ENCODE assay signal across 20 mouse cellular contexts in genomic region chr2:106896024-106896384, GRCm38 (mm10).
A peak's percentile ranks its signal among the peaks of the same experiment; 100 is the strongest.
DNase-seq lines count a peak whose midpoint lies in the region; ATAC-seq and TF ChIP-seq lines count a peak whose summit lies in the region.
"Had no signal": no experiment of that assay in that cellular context is flagged by ENCODE, and none has a peak within 500 bp of the region (broad histone marks: within the 10 kb centered on the region; RNA-seq: fewer than 3 reads in every experiment).

No protein-coding gene starts in this region.

- H3K4me3 ChIP-seq in forebrain, embryonic 10.5 days, result no peak overlapping the region
- no peak overlapping the region for H3K4me3 ChIP-seq in forebrain, postnatal 0 days (ENCODE audit: low read depth, low read length)
- H3K4me3 ChIP-seq in neural tube, embryonic 11.5 days (ENCODE audit: low read depth, low read length), result no peak overlapping the region
- no peak overlapping the region for H3K4me3 ChIP-seq in limb, embryonic 15.5 days
- H3K4me3 ChIP-seq: embryonic facial prominence, embryonic 13.5 days; liver, embryonic 15.5 days; stomach, embryonic 15.5 days had no signal

- H3K27ac ChIP-seq in forebrain, embryonic 10.5 days, result peak overlapping the region; percentile 62; the same call in 1 of the 2 replicates
- no peak overlapping the region for H3K27ac ChIP-seq in forebrain, postnatal 0 days (ENCODE audit: low read depth, low read length)
- no peak overlapping the region for H3K27ac ChIP-seq in neural tube, embryonic 11.5 days (ENCODE audit: low read depth, low read length)
- H3K27ac ChIP-seq in limb, embryonic 15.5 days, result no peak overlapping the region
- H3K27ac ChIP-seq: embryonic facial prominence, embryonic 13.5 days; liver, embryonic 15.5 days; stomach, embryonic 15.5 days had no signal

- peaks cover 16% of the 10 kb centered on the region for H3K4me1 ChIP-seq in forebrain, embryonic 10.5 days
- no peaks in the 10 kb centered on the region for H3K4me1 ChIP-seq in forebrain, postnatal 0 days (ENCODE audit: insufficient read depth)
- 0 out of 2 replicates have a peak, but pooled peaks cover 5% of the 10 kb centered on the region for H3K4me1 ChIP-seq in neural tube, embryonic 11.5 days (ENCODE audit: control insufficient read depth, insufficient read depth, low read length)
- no peaks in the 10 kb centered on the region for H3K4me1 ChIP-seq in limb, embryonic 15.5 days
- H3K4me1 ChIP-seq: liver, embryonic 15.5 days; stomach, embryonic 15.5 days had no signal

- H3K36me3 ChIP-seq in forebrain, embryonic 10.5 days (replicated peaks), result no peaks in the 10 kb centered on the region
- H3K36me3 ChIP-seq in forebrain, postnatal 0 days (ENCODE audit: insufficient read depth), result no peaks in the 10 kb centered on the region
- H3K36me3 ChIP-seq in neural tube, embryonic 11.5 days (ENCODE audit: control insufficient read depth, insufficient read depth, low read length), result no peaks in the 10 kb centered on the region
- no peaks in the 10 kb centered on the region for H3K36me3 ChIP-seq in limb, embryonic 15.5 days
- H3K36me3 ChIP-seq: embryonic facial prominence, embryonic 13.5 days; liver, embryonic 15.5 days; stomach, embryonic 15.5 days had no signal

- 38% methylated on average over 4 of the region's 4 CpGs for WGBS in forebrain, embryonic 10.5 days
- WGBS in forebrain, postnatal 0 days, result 48% methylated on average over 4 of the region's 4 CpGs
- 24% methylated on average over 4 of the region's 4 CpGs for WGBS in neural tube, embryonic 11.5 days
- WGBS in limb, embryonic 15.5 days, result 58% methylated on average over 4 of the region's 4 CpGs

- DNase-seq in forebrain, embryonic 10.5 days (ENCODE audit: extremely low spot score, low spot score), result no peak
- no peak for DNase-seq in forebrain, postnatal 0 days
- DNase-seq in neural tube, embryonic 11.5 days (ENCODE audit: low spot score), result peak; percentile 13
- no peak for DNase-seq in neural tube, embryonic 10.5 days (ENCODE audit: extremely low spot score, low spot score)
- DNase-seq in urinary bladder, adult 2 months (ENCODE audit: low spot score), result no peak
- DNase-seq in cerebellum, postnatal 36 days, result no peak
- DNase-seq: adrenal gland, postnatal 36 days; cerebellum, postnatal 14 days; gastrocnemius, postnatal 14 days; kidney, postnatal 10 days; lung, postnatal 14 days; spleen, adult 18-20 months had no signal

- no peaks in the 10 kb centered on the region for H3K27me3 ChIP-seq in forebrain, embryonic 10.5 days (ENCODE audit: poor library complexity, severe bottlenecking)
- H3K27me3 ChIP-seq in forebrain, postnatal 0 days (ENCODE audit: insufficient read depth, low read length), result no peaks in the 10 kb centered on the region
- no peaks in the 10 kb centered on the region for H3K27me3 ChIP-seq in neural tube, embryonic 11.5 days (ENCODE audit: control insufficient read depth, insufficient read depth, low read length)
- H3K27me3 ChIP-seq in limb, embryonic 15.5 days, result no peaks in the 10 kb centered on the region
- H3K27me3 ChIP-seq: CH12.LX; liver, embryonic 15.5 days; stomach, embryonic 15.5 days had no signal

- no peaks in the 10 kb centered on the region for H3K9me3 ChIP-seq in forebrain, embryonic 10.5 days
- no peaks in the 10 kb centered on the region for H3K9me3 ChIP-seq in forebrain, postnatal 0 days (ENCODE audit: low read length)
- H3K9me3 ChIP-seq in neural tube, embryonic 11.5 days (ENCODE audit: control insufficient read depth, low read length), result no peaks in the 10 kb centered on the region
- no peaks in the 10 kb centered on the region for H3K9me3 ChIP-seq in limb, embryonic 15.5 days
- H3K9me3 ChIP-seq: embryonic facial prominence, embryonic 13.5 days; liver, embryonic 15.5 days; stomach, embryonic 15.5 days had no signal

- no peak overlapping the region for H3K9ac ChIP-seq in forebrain, postnatal 0 days
- H3K9ac ChIP-seq in neural tube, embryonic 11.5 days (ENCODE audit: low read length), result no peak overlapping the region
- no peak overlapping the region for H3K9ac ChIP-seq in limb, embryonic 15.5 days
- H3K9ac ChIP-seq: embryonic facial prominence, embryonic 13.5 days; liver, embryonic 15.5 days; stomach, embryonic 15.5 days had no signal

- no peak for ATAC-seq in forebrain, postnatal 0 days
- ATAC-seq in neural tube, embryonic 11.5 days (ENCODE audit: insufficient read depth, low FRiP score, low TSS enrichment), result peak; percentile 50
- ATAC-seq in limb, embryonic 15.5 days (ENCODE audit: insufficient number of reproducible peaks, low FRiP score, low TSS enrichment, low read depth), result 0 out of 2 replicates have a peak, but pooled peaks have one; percentile 24
- ATAC-seq in megakaryocyte progenitor cell, adult 5-6 weeks (replicated peaks; ENCODE audit: poor library complexity), result no peak
- ATAC-seq: activated CD4-positive, CD25-positive, alpha-beta regulatory T cell, adult 4 months; inflammation-experienced regulatory T-cells, adult 6 months had no signal

- no peak overlapping the region for H3K4me2 ChIP-seq in forebrain, postnatal 0 days (ENCODE audit: low read depth)
- no peak overlapping the region for H3K4me2 ChIP-seq in neural tube, embryonic 11.5 days (ENCODE audit: low read depth)
- no peak overlapping the region for H3K4me2 ChIP-seq in limb, embryonic 15.5 days
- H3K4me2 ChIP-seq: embryonic facial prominence, embryonic 13.5 days; liver, embryonic 15.5 days; stomach, embryonic 15.5 days had no signal

- TF ChIP-seq CTCF in forebrain, postnatal 0 days (IDR thresholded peaks at IDR 0.05; ENCODE audit: low read depth), result no peak

Comparison
In these comparisons a context has a peak if more than half of its experiments do, and no peak if none do; other contexts are left out.
1. ATAC-seq: peak in neural tube, embryonic 11.5 days (single experiment) and limb, embryonic 15.5 days (single experiment); none in forebrain, postnatal 0 days (single experiment) and megakaryocyte progenitor cell, adult 5-6 weeks (single experiment).